In the genomic region with DNA sequence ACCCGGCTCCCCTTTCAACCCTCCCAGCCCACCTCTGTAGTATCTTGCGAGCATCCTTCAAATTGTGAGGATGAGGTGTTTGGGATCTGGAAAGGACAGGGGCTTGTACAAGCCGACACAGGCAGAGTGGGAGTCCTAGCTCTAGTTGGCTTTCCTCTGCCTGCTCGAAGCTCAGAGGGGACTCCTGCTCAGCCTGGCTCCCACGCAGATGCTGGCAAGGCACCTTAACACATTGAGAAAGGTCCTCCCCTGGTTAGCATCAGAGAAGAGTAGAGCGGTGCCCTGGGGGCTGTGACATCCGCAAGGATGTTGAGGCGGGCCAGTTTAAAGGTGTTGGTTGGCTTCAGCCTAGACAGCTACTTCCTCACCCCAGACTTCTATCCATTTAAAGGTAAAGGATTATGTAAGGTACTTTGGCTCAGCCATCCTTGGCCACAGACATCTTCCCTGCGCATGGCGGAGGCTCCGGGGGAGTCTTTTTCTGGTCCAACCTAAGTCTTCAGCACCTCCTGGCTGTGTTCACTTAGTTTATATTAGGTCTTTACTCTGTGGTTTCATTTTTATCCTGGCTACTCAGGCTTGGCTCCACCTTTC, we compare ENCODE assay signal across 28 mouse cellular contexts. TPM values are rescaled to one million over a fixed set of nuclear protein-coding genes. Genes with fewer than 3 reads are reported as not detected.
A peak's percentile ranks its signal among the peaks of the same experiment; 100 is the strongest.
DNase-seq lines count a peak whose midpoint lies in the region; ATAC-seq lines count a peak whose summit lies in the region.
"Had no signal": no experiment of that assay in that cellular context is flagged by ENCODE, and none has a peak within 500 bp of the region (broad histone marks: within the 10 kb centered on the region; RNA-seq: fewer than 3 reads in every experiment).

No protein-coding gene starts in this region.

- 0 out of 2 replicates have a peak overlapping the region, but pooled peaks have one; percentile 36 for H3K27ac ChIP-seq in hindbrain, embryonic 16.5 days (ENCODE audit: low read depth, low read length)
- H3K27ac ChIP-seq in hindbrain, embryonic 14.5 days: no peak overlapping the region
- H3K27ac ChIP-seq: embryonic facial prominence, embryonic 13.5 days; heart, adult 2 months; heart, embryonic 13.5 days; liver, embryonic 12.5 days had no signal

- no peak overlapping the region for H3K9ac ChIP-seq in hindbrain, embryonic 16.5 days (ENCODE audit: low read depth, low read length)
- no peak overlapping the region for H3K9ac ChIP-seq in hindbrain, embryonic 14.5 days
- H3K9ac ChIP-seq: embryonic facial prominence, embryonic 13.5 days; heart, embryonic 13.5 days; liver, embryonic 12.5 days; liver, postnatal 0 days had no signal

- H3K4me2 ChIP-seq in hindbrain, embryonic 16.5 days (ENCODE audit: low read length): no peak overlapping the region
- no peak overlapping the region for H3K4me2 ChIP-seq in hindbrain, embryonic 14.5 days (replicated peaks)
- H3K4me2 ChIP-seq: embryonic facial prominence, embryonic 13.5 days; heart, embryonic 13.5 days; liver, embryonic 12.5 days; midbrain, embryonic 11.5 days had no signal

- H3K4me1 ChIP-seq in hindbrain, embryonic 16.5 days (ENCODE audit: control insufficient read depth, insufficient read depth, low read depth, low read length): peaks cover 8% of the 10 kb centered on the region
- H3K4me1 ChIP-seq in hindbrain, embryonic 14.5 days (replicated peaks; ENCODE audit: control insufficient read depth, insufficient read depth, low read length): peaks cover 19% of the 10 kb centered on the region; the same call in 1 of the 2 replicates
- H3K4me1 ChIP-seq: heart, embryonic 13.5 days; liver, embryonic 12.5 days had no signal

- WGBS in hindbrain, embryonic 16.5 days: 81% methylated on average over 11 of the region's 11 CpGs
- 82% methylated on average over 11 of the region's 11 CpGs for WGBS in hindbrain, embryonic 14.5 days

- H3K9me3 ChIP-seq in hindbrain, embryonic 16.5 days (ENCODE audit: control insufficient read depth, low read length): no peaks in the 10 kb centered on the region
- H3K9me3 ChIP-seq in hindbrain, embryonic 14.5 days (ENCODE audit: control insufficient read depth, low read length): no peaks in the 10 kb centered on the region
- H3K9me3 ChIP-seq: embryonic facial prominence, embryonic 13.5 days; heart, embryonic 13.5 days; liver, embryonic 12.5 days had no signal

- no peak overlapping the region for H3K4me3 ChIP-seq in hindbrain, embryonic 16.5 days (ENCODE audit: low read length)
- no peak overlapping the region for H3K4me3 ChIP-seq in hindbrain, embryonic 14.5 days (replicated peaks; ENCODE audit: low read length)
- H3K4me3 ChIP-seq: embryonic facial prominence, embryonic 13.5 days; heart, adult 2 months; heart, embryonic 13.5 days; liver, embryonic 12.5 days; myocyte had no signal

- H3K36me3 ChIP-seq in hindbrain, embryonic 16.5 days (ENCODE audit: control insufficient read depth, insufficient read depth, low read length): no peaks in the 10 kb centered on the region
- H3K36me3 ChIP-seq in hindbrain, embryonic 14.5 days (replicated peaks; ENCODE audit: control insufficient read depth, insufficient read depth): no peaks in the 10 kb centered on the region
- H3K36me3 ChIP-seq: embryonic facial prominence, embryonic 13.5 days; heart, embryonic 13.5 days; liver, embryonic 12.5 days had no signal

- 0 out of 2 replicates have a peak, but pooled peaks have one; percentile 10 for ATAC-seq in cerebellum, adult (ENCODE audit: insufficient number of reproducible peaks, low FRiP score, low TSS enrichment)
- no peak for ATAC-seq in hindbrain, embryonic 16.5 days
- no peak for ATAC-seq in hindbrain, embryonic 14.5 days (ENCODE audit: low FRiP score)
- ATAC-seq: activated CD4-positive, CD25-positive, alpha-beta regulatory T cell, adult 4 months; inflammation-experienced regulatory T-cells, adult 6 months; liver, embryonic 12.5 days; liver, postnatal 0 days; midbrain, embryonic 16.5 days had no signal

- no peak for DNase-seq in cerebellum, adult 8-10 months
- peak; percentile 40 to 48 for DNase-seq in cerebellum, postnatal 10 days
- DNase-seq in cerebellum, adult 11 months: no peak
- no peak for DNase-seq in hindbrain, embryonic 14.5 days (ENCODE audit: low spot score)
- peak; percentile 70 for DNase-seq in right cerebral cortex, adult 18-20 months
- no peak for DNase-seq in right cerebral cortex, postnatal 14 days
- DNase-seq: adrenal gland, adult 2 months; adrenal gland, postnatal 36 days; heart, adult 2 months; heart, postnatal 10 days; kidney, adult 11 months; kidney, postnatal 14 days; liver, postnatal 0 days; lung, postnatal 36 days; spleen, adult 18-20 months; thymus, postnatal 14 days had no signal

- no peaks in the 10 kb centered on the region for H3K27me3 ChIP-seq in hindbrain, embryonic 16.5 days (replicated peaks; ENCODE audit: control insufficient read depth, insufficient read depth, low read length)
- no peaks in the 10 kb centered on the region for H3K27me3 ChIP-seq in hindbrain, embryonic 14.5 days (ENCODE audit: control insufficient read depth, insufficient read depth, low read length)

RNA-seq across cellular contexts. Expression of gene Ppp2r2c, which starts 43.5 kb away (rescaled TPM):
- 52.4 and 58.2 TPM in 2 replicates for polyA plus RNA-seq in hindbrain, embryonic 16.5 days (2015; fragmentation: Nextera tagmentation; extraction: Ambion mirVana)
- 63.6 and 78.4 TPM in 2 replicates for polyA plus RNA-seq in hindbrain, embryonic 14.5 days (2014; fragmentation: Nextera tagmentation; extraction: Ambion mirVana)
- polyA plus RNA-seq: activated CD4-positive, CD25-positive, alpha-beta regulatory T cell, adult 4 months; C2C12; kidney, embryonic 14.5 days; liver, postnatal 0 days had no signal

Comparison
In these comparisons a context has a peak if more than half of its experiments do, and no peak if none do; other contexts are left out.
1. DNase-seq: peak in cerebellum, postnatal 10 days (2 of 2) and right cerebral cortex, adult 18-20 months (single experiment); none in cerebellum, adult 8-10 months (single experiment), cerebellum, adult 11 months (single experiment), hindbrain, embryonic 14.5 days (single experiment) and right cerebral cortex, postnatal 14 days (single experiment).